Mouse (Mus musculus) megakaryocyte, embryonic 14.5 days (primary cell): Measurements from ENCODE around the gene Abcb9.

Experiments
- FLI1 ChIP-seq: IDR thresholded peaks from 2 replicates; pipeline ENCODE4 v1.6.1; 2012; ENCODE audit warnings: low read length, inconsistent platforms, mixed read lengths
- GATA1 ChIP-seq: IDR thresholded peaks from 3 replicates; pipeline ENCODE4 v1.6.1; 2012; ENCODE audit warnings: mixed read lengths, low read length, inconsistent platforms, borderline replicate concordance

DNA sequence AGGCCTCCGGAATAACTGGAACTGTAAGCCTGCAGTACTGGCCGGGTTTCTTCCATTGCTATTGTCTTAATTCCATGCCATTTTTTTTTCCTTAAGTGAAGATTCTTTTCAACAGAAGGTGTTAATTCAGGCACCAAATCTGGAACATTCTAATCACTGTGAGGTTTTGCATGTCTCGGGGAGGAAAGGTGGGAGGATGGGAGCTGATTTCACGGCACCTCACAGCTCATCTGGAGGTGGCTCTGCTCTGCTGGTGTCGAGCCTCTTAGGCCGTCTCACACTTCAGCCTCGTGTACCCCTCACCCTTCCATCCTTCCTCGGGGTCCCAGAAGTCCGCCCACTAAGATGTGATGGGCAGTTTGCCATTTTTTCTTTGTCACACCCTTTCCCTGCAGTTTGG, 54.5 kb downstream of the Abcb9 start:
- TF ChIP-seq GATA1, result no peak
- TF ChIP-seq FLI1, result no peak
